Mouse (Mus musculus) embryonic facial prominence, embryonic 11.5 days (tissue): Measurements from ENCODE around the gene Trdn. TPM values are rescaled to one million over a fixed set of nuclear protein-coding genes. Genes with fewer than 3 reads are reported as not detected.

ENCODE experiments used
- ATAC-seq: fragments of 200-750 bp; cut with Nextera tagmentation; replicated peaks from 2 replicates; pipeline ENCODE4 v1.8.0; 2017; ENCODE audit warnings: low read depth; ENCODE audit not compliant: insufficient number of reproducible peaks, low FRiP score, low TSS enrichment
- DNase-seq: peaks from one replicate; pipeline ENCODE4 v3.0.0-alpha.2; 2015; ENCODE audit warnings: low spot score
- H3K27ac ChIP-seq: fragments of 300-500 bp; sonication (generic); replicated peaks from 2 replicates; pipeline ENCODE4 v1.5.1; 2014; ENCODE audit warnings: mild to moderate bottlenecking, low read depth, low read length, control low read depth
- H3K27me3 ChIP-seq: fragments of 300-500 bp; sonication (generic); 2 replicates; pipeline ENCODE4 v1.6.1; 2014; ENCODE audit warnings: mild to moderate bottlenecking, low read length, moderate library complexity, mixed read lengths; ENCODE audit not compliant: control insufficient read depth, insufficient read depth
- H3K36me3 ChIP-seq: fragments of 300-500 bp; sonication (generic); replicated peaks from 2 replicates; pipeline ENCODE4 v1.6.1; 2014; ENCODE audit warnings: low read depth, mild to moderate bottlenecking, low read length, moderate library complexity, mixed read lengths; ENCODE audit not compliant: control insufficient read depth, insufficient read depth
- H3K4me1 ChIP-seq: fragments of 300-500 bp; sonication (generic); 2 replicates; pipeline ENCODE4 v1.6.1; 2014; ENCODE audit warnings: low read length, mixed read lengths; ENCODE audit not compliant: control insufficient read depth, insufficient read depth
- H3K4me2 ChIP-seq: fragments of 300-500 bp; sonication (generic); 2 replicates; pipeline ENCODE4 v1.6.1; 2014; ENCODE audit warnings: low read depth, mild to moderate bottlenecking, control low read depth, low read length, moderate library complexity
- H3K4me3 ChIP-seq: fragments of 300-500 bp; sonication (generic); 2 replicates; pipeline ENCODE4 v1.5.1; 2014; ENCODE audit warnings: low read depth, low read length, control low read depth
- H3K9ac ChIP-seq: fragments of 300-500 bp; sonication (generic); replicated peaks from 2 replicates; pipeline ENCODE4 v1.6.1; 2014; ENCODE audit warnings: mild to moderate bottlenecking, control low read depth, low read length
- H3K9me3 ChIP-seq: fragments of 300-500 bp; sonication (generic); replicated peaks from 2 replicates; pipeline ENCODE4 v1.6.1; 2016; ENCODE audit warnings: mild to moderate bottlenecking, low read length, inconsistent platforms, mixed read lengths; ENCODE audit not compliant: control insufficient read depth
- WGBS: fragments of 180-500 bp; shearing (Covaris S2); extraction: QIAGEN DNeasy Blood & Tissue Kit; methylation state at CpG from one replicate; pipeline ENCODE4 v1.1.7; 2014; 5-methylcytosine and 5-hydroxymethylcytosine counted together
- polyA plus RNA-seq: library from polyadenylated mRNA; unstranded; fragments of >200 nt; fragmentation: Nextera tagmentation; extraction: Ambion mirVana; gene quantifications from 2 replicates; pipeline ENCODE4 v1.2.1, GENCODE M21; 2014

The Trdn gene
- polyA plus RNA-seq, 1 experiment from 2014 or later, result 2.1 TPM

DNA sequence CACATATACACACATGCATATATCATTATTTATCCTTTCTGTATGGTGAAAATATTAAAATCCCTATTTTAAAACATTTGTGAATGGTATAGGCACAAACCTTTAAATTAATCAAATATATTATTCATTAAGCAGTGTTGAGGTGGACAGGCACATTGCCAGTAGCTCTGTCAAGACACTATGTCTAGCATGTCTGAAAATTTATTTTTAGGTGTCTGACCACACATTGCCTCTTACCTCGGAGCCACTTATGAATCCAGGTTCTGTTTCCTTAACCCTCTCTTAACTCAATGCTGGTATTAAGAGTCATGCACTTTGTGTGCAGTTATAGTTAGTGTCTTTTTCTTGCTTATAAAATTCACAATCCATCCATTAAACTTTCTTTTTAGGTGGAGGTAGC lies 12.0 kb downstream of the Trdn start:
- 85% methylated on average over 1 of the region's 1 CpGs for WGBS
- no peaks in the 10 kb centered on the region for H3K9me3 ChIP-seq
- no peak overlapping the region for H3K4me2 ChIP-seq
- H3K4me3 ChIP-seq, result no peak overlapping the region
- H3K4me1 ChIP-seq, result no peaks in the 10 kb centered on the region
- no peaks in the 10 kb centered on the region for H3K36me3 ChIP-seq
- ATAC-seq, result no peak
- DNase-seq, result no peak
- H3K27me3 ChIP-seq, result no peaks in the 10 kb centered on the region
- no peak overlapping the region for H3K27ac ChIP-seq
- no peak overlapping the region for H3K9ac ChIP-seq

DNA sequence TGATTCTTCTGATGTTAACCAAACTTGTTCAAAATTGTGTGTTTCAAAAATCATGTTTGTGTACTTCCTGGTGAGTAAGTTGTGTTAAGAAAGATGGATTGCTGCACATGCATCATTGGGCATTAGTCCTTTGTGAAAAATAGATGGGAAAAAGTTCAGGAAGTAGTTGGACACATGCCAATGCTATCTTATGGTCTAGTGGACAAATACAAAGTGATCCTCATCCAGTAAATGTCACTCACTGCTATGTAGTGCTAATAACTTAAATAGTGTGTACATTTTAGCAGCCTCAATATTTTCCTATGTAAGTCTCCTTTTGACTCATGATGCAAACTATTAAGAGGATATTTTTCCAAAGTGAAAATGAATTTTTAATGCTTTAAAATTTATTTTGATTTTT lies 27.6 kb downstream of the Trdn start:
- Histone ChIP-seq H3K9me3 (no peaks in the 10 kb centered on the region), H3K36me3 (no peaks in the 10 kb centered on the region), H3K4me1 (no peaks in the 10 kb centered on the region), H3K4me3 (no peak overlapping the region), H3K4me2 (no peak overlapping the region), H3K27me3 (no peaks in the 10 kb centered on the region), H3K9ac (no peak overlapping the region), H3K27ac (no peak overlapping the region)
- ATAC-seq (no peak), DNase-seq (no peak)

DNA sequence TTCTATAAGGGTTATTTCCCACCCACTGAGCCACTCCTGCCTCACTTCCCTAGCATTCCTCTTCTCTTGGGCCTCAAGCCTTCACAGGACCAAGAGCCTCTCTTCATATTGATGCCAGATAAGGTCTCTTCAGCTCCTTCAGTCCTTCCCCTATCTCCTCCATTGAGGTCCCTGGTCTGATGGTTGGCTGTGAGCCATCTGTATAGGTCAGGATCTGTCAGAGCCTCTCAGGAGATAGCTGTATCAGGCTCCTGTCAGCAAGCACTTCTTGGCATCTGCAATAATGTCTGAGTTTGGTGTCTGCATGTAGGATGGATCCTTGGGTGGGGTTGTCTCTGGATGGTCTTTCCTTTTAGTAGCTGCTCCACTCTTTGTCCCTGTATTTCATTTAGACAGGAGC lies 42.7 kb downstream of the Trdn start:
- no peak for ATAC-seq

DNA sequence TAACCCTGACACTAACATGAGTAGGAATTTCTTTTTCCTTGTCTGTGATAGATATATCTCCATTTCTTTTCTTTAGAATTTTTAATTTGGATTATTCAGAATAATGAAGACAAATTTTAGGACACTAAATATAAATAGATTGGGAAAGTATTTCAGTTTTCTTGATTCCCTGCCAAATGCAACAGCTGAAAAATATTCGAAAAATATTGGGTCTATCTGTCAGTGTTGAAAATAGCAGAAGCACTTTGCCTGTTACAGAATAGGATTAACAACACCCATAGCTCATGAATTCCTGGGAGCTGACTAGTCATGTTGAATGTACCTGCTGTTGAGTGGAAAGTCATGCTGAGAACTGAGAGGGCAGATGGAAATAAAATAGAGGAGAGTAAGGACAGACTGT lies 64.6 kb downstream of the Trdn start:
- no peaks in the 10 kb centered on the region for H3K36me3 ChIP-seq
- no peak for DNase-seq
- WGBS, result 73% methylated on average over 1 of the region's 1 CpGs
- H3K27me3 ChIP-seq, result no peaks in the 10 kb centered on the region
- H3K9me3 ChIP-seq, result no peaks in the 10 kb centered on the region
- no peak for ATAC-seq
- no peak overlapping the region for H3K9ac ChIP-seq
- no peak overlapping the region for H3K4me3 ChIP-seq
- H3K4me1 ChIP-seq, result no peaks in the 10 kb centered on the region
- no peak overlapping the region for H3K27ac ChIP-seq
- no peak overlapping the region for H3K4me2 ChIP-seq

More for the DNA sequence above, 42.7 kb downstream of the Trdn start:
- no peak overlapping the region for H3K4me2 ChIP-seq
- no peaks in the 10 kb centered on the region for H3K36me3 ChIP-seq
- no peak overlapping the region for H3K4me3 ChIP-seq
- no peaks in the 10 kb centered on the region for H3K4me1 ChIP-seq
- no peak overlapping the region for H3K9ac ChIP-seq
- no peaks in the 10 kb centered on the region for H3K9me3 ChIP-seq
- DNase-seq, result no peak
- H3K27me3 ChIP-seq, result no peaks in the 10 kb centered on the region
- H3K27ac ChIP-seq, result no peak overlapping the region

DNA sequence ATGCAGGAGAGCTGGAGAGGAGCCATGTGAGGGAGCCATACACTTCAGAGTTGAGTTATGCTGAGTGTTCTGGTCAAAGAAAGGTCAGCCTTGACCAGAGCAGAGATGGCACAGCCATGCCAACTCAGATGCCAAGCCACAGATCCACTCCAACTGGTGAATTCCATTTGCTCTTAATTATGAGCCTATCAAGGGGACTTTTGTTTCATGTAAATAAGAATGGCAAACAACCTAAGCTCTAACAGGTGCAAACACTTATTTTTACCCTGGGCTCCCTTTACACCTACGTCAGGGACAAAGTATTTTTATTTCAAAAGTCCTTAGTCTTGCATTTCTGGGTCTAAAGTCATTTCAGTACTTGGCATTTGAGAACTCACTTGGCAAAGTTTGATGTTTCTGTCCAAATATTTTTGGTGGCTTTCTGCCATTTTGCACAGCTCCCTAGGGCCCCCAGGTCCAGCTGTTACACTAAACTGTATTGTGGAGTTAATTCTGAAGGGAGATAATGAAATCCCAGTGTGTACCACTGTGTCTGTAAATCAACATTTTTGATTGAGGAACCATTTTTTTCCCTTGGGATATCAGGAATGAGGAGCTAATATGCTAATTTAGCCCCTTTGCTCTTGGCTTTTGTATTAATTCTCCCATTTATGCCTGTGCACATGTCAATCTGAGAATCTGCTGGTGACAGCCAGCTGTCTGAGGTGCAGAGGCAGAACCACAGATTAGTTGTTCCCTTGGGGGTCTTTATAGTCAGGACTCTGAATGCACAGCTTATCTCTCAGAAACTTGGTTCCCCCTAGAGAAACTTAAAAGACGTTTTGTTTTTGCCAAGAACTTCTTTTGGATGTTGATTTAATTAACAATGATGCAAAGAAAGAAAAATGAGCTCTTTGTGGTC lies 99.6 kb downstream of the Trdn start:
- DNase-seq (no peak), ATAC-seq (no peak)
- Histone ChIP-seq H3K4me1 (no peaks in the 10 kb centered on the region), H3K27me3 (no peaks in the 10 kb centered on the region), H3K9me3 (no peaks in the 10 kb centered on the region), H3K27ac (no peak overlapping the region), H3K4me3 (no peak overlapping the region), H3K4me2 (no peak overlapping the region), H3K9ac (no peak overlapping the region), H3K36me3 (no peaks in the 10 kb centered on the region)
- 27% methylated on average over 2 of the region's 2 CpGs for WGBS

DNA sequence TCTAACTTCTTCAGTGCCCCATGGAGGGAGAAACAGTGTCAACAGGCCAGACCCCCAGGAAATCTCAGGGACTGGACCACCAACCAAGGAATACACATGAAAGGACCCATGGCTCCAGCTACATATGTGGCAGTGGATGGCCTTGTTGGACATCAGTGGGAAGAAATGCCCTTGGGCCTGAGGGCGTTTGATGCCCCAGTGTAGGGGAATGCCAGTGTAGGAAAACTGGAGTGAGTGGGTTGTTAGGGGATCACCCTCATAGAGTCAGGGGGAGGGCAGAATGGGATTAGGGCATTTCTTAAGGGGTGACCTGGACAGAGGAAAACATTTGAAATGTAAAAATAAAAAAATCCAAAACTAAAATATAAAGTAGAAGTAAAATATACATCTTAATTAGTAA lies 108.7 kb downstream of the Trdn start:
- Histone ChIP-seq H3K4me2 (no peak overlapping the region), H3K27ac (no peak overlapping the region), H3K27me3 (no peaks in the 10 kb centered on the region), H3K4me1 (no peaks in the 10 kb centered on the region), H3K36me3 (no peaks in the 10 kb centered on the region), H3K9ac (no peak overlapping the region), H3K9me3 (no peaks in the 10 kb centered on the region), H3K4me3 (no peak overlapping the region)
- DNase-seq (no peak), ATAC-seq (no peak)
- WGBS, result 81% methylated on average over 1 of the region's 1 CpGs

DNA sequence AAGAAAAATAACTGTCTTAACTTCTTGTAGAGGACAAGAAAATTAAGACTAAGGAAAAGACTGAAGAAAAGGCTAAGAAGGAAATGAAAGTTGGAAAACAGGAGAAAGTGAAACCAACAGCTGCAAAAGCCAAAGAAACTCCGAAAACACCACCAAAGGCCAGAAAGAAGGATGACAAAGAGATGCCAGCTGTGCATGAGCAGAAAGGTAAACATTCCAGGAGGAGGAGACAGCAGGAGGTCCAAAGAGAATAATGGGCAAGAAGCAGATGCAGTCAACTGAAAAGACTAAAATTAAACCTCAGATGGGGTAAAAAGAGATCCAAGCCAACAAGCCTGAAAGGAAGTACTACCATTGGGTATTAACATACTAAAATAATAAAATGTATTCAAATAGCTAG lies 115.6 kb downstream of the Trdn start:
- H3K4me1 ChIP-seq, result no peaks in the 10 kb centered on the region
- 19% methylated on average over 1 of the region's 1 CpGs for WGBS
- H3K27me3 ChIP-seq, result no peaks in the 10 kb centered on the region
- H3K4me3 ChIP-seq, result no peak overlapping the region
- no peak overlapping the region for H3K4me2 ChIP-seq
- H3K27ac ChIP-seq, result no peak overlapping the region
- ATAC-seq (no peak), DNase-seq (no peak)
- no peaks in the 10 kb centered on the region for H3K9me3 ChIP-seq
- no peak overlapping the region for H3K9ac ChIP-seq
- H3K36me3 ChIP-seq, result no peaks in the 10 kb centered on the region

DNA sequence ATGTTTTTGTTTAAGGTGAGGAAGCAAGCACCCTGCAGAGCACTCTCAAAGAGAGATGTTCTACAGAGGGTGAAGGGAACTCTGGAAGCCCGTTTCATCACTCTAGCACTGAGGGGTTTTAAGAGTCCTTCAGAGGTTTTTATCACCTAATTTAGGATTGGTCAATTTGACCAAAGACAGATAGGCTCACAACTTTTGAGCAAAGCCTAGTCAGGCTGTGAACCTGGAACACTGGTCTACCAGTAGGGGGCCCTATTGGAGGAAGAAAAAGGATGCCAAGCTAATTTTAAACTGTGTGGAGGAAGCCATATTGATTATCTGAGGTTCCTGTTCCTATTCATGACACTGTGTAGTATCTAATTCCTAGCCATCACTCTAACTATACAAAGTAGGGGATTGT lies 117.9 kb downstream of the Trdn start:
- H3K4me3 ChIP-seq, result no peak overlapping the region
- no peak for ATAC-seq
- 59% methylated on average over 1 of the region's 1 CpGs for WGBS
- H3K4me1 ChIP-seq, result no peaks in the 10 kb centered on the region
- no peak overlapping the region for H3K27ac ChIP-seq
- H3K27me3 ChIP-seq, result no peaks in the 10 kb centered on the region
- DNase-seq, result no peak
- no peak overlapping the region for H3K9ac ChIP-seq
- no peak overlapping the region for H3K4me2 ChIP-seq
- no peaks in the 10 kb centered on the region for H3K9me3 ChIP-seq
- H3K36me3 ChIP-seq, result no peaks in the 10 kb centered on the region
